Mouse (Mus musculus): ENCODE results near the gene Rap1gds1. TPM values are rescaled to one million over a fixed set of nuclear protein-coding genes. Genes with fewer than 3 reads are reported as not detected.

The Rap1gds1 gene
- polyA plus RNA-seq, 1 experiment from 2014 or later = 62.5 TPM

DNA sequence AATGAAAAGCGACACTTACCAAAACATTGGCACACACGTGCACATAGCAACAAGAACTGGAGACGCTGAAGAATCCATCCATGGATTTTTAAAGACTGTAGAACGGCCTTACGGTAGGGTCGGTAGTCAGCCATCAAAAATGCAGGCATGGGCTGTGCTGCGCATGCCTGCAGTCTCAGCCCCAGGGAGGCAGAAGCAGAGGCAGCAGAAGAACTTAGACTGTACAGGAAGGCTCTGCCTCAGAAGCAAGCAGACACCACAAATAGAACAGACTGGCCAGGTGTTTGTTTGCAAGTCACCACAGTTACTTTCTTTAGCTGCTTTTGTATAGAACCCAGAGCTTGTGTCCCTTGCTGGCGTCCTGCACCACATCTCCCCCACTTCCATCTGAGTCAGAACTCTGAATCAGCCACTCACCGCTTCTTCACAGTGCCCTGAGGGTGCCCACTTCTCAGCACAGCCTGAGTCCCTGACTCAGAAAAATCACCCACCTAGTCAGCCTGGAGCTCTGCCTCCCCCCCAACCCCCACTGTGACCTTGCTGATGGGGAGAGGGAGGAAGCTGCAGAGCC is 174.3 kb downstream of the Rap1gds1 start:
- Histone ChIP-seq H3K4me2 (ENCODE audit: low read depth, low read length) (no peak overlapping the region), H3K36me3 (ENCODE audit: control insufficient read depth, insufficient read depth, low read length) (peaks cover 32% of the 10 kb centered on the region), H3K4me1 (ENCODE audit: control insufficient read depth, insufficient read depth, low read length) (peaks cover 7% of the 10 kb centered on the region), H3K9me3 (ENCODE audit: control insufficient read depth, low read length) (peaks cover 3% of the 10 kb centered on the region; the same call in 1 of the 2 replicates), H3K9ac (ENCODE audit: low read depth, low read length) (no peak overlapping the region), H3K27me3 (replicated peaks; ENCODE audit: control insufficient read depth, insufficient read depth, low read length) (no peaks in the 10 kb centered on the region), H3K27ac (replicated peaks; ENCODE audit: low read depth, low read length) (no peak overlapping the region), H3K4me3 (ENCODE audit: low read depth, low read length) (no peak overlapping the region)
- DNase-seq (ENCODE audit: low spot score) = no peak
- WGBS = 80% methylated on average over 9 of the region's 9 CpGs
- no peak for ATAC-seq (ENCODE audit: low read depth)

DNA sequence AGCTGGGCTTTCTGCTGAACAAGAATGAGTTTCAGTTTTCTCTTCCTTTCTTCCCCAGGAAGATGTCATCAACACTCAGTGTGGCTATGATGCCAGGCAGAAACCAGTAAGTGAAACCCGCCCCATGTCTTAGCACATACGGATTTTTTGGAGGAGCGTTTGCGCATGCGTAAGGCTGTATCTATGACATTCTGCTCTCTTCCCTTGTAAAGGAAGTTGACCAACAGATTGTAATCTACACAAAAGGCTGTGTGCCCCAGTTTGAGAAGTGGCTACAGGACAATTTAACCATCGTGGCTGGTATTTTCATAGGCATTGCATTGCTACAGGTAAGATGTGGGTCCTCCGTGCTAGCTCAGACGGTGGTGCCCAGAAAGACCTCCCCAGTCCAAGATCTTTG is 176.9 kb downstream of the Rap1gds1 start:
- WGBS = 96% methylated on average over 8 of the region's 8 CpGs
- no peak overlapping the region for H3K4me3 ChIP-seq (ENCODE audit: low read depth, low read length)
- H3K27me3 ChIP-seq (replicated peaks; ENCODE audit: control insufficient read depth, insufficient read depth, low read length) = no peaks in the 10 kb centered on the region
- no peak overlapping the region for H3K9ac ChIP-seq (ENCODE audit: low read depth, low read length)
- H3K4me1 ChIP-seq (ENCODE audit: control insufficient read depth, insufficient read depth, low read length) = no peaks in the 10 kb centered on the region
- no peak for DNase-seq (ENCODE audit: low spot score)
- H3K9me3 ChIP-seq (ENCODE audit: control insufficient read depth, low read length) = peaks cover 3% of the 10 kb centered on the region; the same call in 1 of the 2 replicates
- ATAC-seq (ENCODE audit: low read depth) = no peak
- H3K27ac ChIP-seq (replicated peaks; ENCODE audit: low read depth, low read length) = no peak overlapping the region
- H3K4me2 ChIP-seq (ENCODE audit: low read depth, low read length) = no peak overlapping the region
- H3K36me3 ChIP-seq (ENCODE audit: control insufficient read depth, insufficient read depth, low read length) = peaks cover 32% of the 10 kb centered on the region

DNA sequence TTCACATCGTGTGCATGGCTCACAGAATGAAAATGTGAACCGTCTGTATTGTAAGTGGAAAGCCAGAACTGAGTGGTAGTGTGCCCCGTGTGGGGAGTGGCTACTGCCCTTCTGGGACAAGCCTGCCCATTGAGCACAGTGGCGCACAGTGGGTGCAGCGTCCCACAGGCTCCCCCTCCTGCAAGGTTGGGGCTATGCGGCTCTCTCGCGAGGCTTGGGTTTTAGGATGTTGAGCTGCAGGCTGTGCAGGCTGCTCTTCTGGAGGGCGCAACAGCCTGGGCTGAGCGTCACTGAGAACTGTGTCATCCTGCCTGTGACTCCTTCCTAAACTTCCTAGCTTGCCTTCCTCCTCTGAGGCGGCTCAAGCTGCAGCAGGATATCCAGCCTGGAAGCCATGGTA is 177.5 kb downstream of the Rap1gds1 start:
- H3K36me3 ChIP-seq (ENCODE audit: control insufficient read depth, insufficient read depth, low read length) = peaks cover 27% of the 10 kb centered on the region
- WGBS = 85% methylated on average over 11 of the region's 11 CpGs
- H3K27ac ChIP-seq (replicated peaks; ENCODE audit: low read depth, low read length) = no peak overlapping the region
- no peak for ATAC-seq (ENCODE audit: low read depth)
- H3K4me1 ChIP-seq (ENCODE audit: control insufficient read depth, insufficient read depth, low read length) = no peaks in the 10 kb centered on the region
- no peaks in the 10 kb centered on the region for H3K27me3 ChIP-seq (replicated peaks; ENCODE audit: control insufficient read depth, insufficient read depth, low read length)
- H3K9ac ChIP-seq (ENCODE audit: low read depth, low read length) = no peak overlapping the region
- peaks cover 3% of the 10 kb centered on the region; the same call in 1 of the 2 replicates for H3K9me3 ChIP-seq (ENCODE audit: control insufficient read depth, low read length)
- no peak for DNase-seq (ENCODE audit: low spot score)
- H3K4me2 ChIP-seq (ENCODE audit: low read depth, low read length) = no peak overlapping the region
- no peak overlapping the region for H3K4me3 ChIP-seq (ENCODE audit: low read depth, low read length)

DNA sequence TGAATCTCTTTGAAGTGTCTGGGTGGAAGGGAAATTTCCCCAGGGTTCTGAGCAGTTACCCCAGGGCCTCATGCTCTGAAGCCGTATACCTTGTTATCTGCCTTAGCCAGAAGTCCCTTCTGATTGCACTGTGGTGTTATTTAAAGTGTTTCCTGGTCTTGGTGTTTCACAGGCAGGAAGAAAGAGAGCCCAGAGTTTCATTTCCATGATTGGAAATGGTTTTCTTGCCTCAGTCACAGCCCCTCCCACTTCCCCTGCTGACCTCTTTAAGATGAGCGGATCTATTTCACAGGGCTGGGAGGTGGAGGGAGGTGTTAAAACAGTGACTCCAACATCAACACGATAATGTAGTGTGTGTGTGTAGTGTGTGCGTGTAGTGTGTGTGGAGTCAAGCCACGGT is 181.5 kb downstream of the Rap1gds1 start:
- Histone ChIP-seq H3K36me3 (ENCODE audit: control insufficient read depth, insufficient read depth, low read length) (peaks cover 14% of the 10 kb centered on the region), H3K9ac (ENCODE audit: low read depth, low read length) (no peak overlapping the region), H3K4me2 (ENCODE audit: low read depth, low read length) (no peak overlapping the region), H3K27ac (replicated peaks; ENCODE audit: low read depth, low read length) (no peak overlapping the region; the same call in 1 of the 2 replicates), H3K27me3 (replicated peaks; ENCODE audit: control insufficient read depth, insufficient read depth, low read length) (no peaks in the 10 kb centered on the region), H3K9me3 (ENCODE audit: control insufficient read depth, low read length) (no peaks in the 10 kb centered on the region), H3K4me1 (ENCODE audit: control insufficient read depth, insufficient read depth, low read length) (peaks cover 10% of the 10 kb centered on the region; the same call in 1 of the 2 replicates), H3K4me3 (ENCODE audit: low read depth, low read length) (no peak overlapping the region)
- 54% methylated on average over 5 of the region's 5 CpGs for WGBS
- DNase-seq (ENCODE audit: low spot score) = no peak
- peak; percentile 30; the same call in 1 of the 2 replicates for ATAC-seq (ENCODE audit: low read depth)

DNA sequence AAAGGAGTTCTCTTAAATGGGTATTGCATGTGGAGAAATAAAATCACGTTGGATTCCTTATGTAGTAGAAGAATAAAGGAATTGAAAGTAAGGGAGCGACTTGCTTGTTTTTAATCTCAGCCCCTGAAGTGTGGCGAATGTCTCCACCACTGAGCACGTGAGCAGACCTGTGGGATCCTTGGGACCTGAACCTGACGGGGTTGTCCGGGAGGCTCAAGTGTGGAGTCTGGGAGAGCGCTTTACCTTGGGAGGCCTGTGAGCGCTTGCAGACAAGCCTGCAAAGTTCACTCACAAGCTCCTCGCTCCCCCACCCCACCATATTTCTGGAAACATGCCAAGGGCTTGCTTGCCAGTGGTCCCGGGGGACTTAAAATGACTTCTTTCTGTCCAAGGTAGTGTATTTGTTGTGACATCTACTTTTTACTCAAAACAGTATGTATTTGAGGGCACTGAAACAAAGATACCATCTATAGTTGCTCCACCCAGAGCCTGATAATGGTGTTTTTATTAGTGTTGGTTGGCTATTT is 185.2 kb downstream of the Rap1gds1 start:
- DNase-seq (ENCODE audit: low spot score) = peak; percentile 38
- Histone ChIP-seq H3K9me3 (ENCODE audit: control insufficient read depth, low read length) (no peaks in the 10 kb centered on the region), H3K9ac (ENCODE audit: low read depth, low read length) (no peak overlapping the region), H3K4me2 (ENCODE audit: low read depth, low read length) (no peak overlapping the region), H3K4me3 (ENCODE audit: low read depth, low read length) (no peak overlapping the region), H3K4me1 (ENCODE audit: control insufficient read depth, insufficient read depth, low read length) (peaks cover 10% of the 10 kb centered on the region; the same call in 1 of the 2 replicates), H3K27ac (replicated peaks; ENCODE audit: low read depth, low read length) (no peak overlapping the region), H3K36me3 (ENCODE audit: control insufficient read depth, insufficient read depth, low read length) (no peaks in the 10 kb centered on the region; the same call in 1 of the 2 replicates), H3K27me3 (replicated peaks; ENCODE audit: control insufficient read depth, insufficient read depth, low read length) (no peaks in the 10 kb centered on the region)
- 52% methylated on average over 10 of the region's 10 CpGs for WGBS
- no peak for ATAC-seq (ENCODE audit: low read depth)

DNA sequence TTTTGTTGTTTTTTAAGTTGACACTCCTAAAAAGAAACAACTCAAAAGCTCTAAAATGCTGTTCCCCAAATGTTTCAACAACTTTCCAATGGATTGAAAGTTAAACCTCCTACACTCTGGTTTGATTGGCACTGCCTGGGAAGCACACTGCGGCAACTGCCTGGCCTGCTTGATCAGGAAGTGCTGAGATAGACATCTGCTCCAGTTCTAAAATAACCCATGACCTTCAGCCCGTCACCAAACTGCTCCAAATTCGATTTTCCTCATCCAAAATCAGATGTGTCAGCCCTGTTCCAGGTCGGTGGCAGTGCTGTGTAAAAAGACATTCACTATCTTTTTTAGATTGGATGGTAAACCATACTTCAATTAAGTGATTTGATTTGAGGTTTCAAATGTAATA is 185.8 kb downstream of the Rap1gds1 start:
- no peak overlapping the region for H3K9ac ChIP-seq (ENCODE audit: low read depth, low read length)
- H3K27ac ChIP-seq (replicated peaks; ENCODE audit: low read depth, low read length) = no peak overlapping the region
- H3K4me1 ChIP-seq (ENCODE audit: control insufficient read depth, insufficient read depth, low read length) = peaks cover 10% of the 10 kb centered on the region; the same call in 1 of the 2 replicates
- H3K9me3 ChIP-seq (ENCODE audit: control insufficient read depth, low read length) = no peaks in the 10 kb centered on the region
- no peak for DNase-seq (ENCODE audit: low spot score)
- ATAC-seq (ENCODE audit: low read depth) = no peak
- 34% methylated on average over 4 of the region's 4 CpGs for WGBS
- H3K36me3 ChIP-seq (ENCODE audit: control insufficient read depth, insufficient read depth, low read length) = no peaks in the 10 kb centered on the region; the same call in 1 of the 2 replicates
- no peak overlapping the region for H3K4me3 ChIP-seq (ENCODE audit: low read depth, low read length)
- no peaks in the 10 kb centered on the region for H3K27me3 ChIP-seq (replicated peaks; ENCODE audit: control insufficient read depth, insufficient read depth, low read length)
- H3K4me2 ChIP-seq (ENCODE audit: low read depth, low read length) = peak overlapping the region; percentile 23; the same call in 1 of the 2 replicates

DNA sequence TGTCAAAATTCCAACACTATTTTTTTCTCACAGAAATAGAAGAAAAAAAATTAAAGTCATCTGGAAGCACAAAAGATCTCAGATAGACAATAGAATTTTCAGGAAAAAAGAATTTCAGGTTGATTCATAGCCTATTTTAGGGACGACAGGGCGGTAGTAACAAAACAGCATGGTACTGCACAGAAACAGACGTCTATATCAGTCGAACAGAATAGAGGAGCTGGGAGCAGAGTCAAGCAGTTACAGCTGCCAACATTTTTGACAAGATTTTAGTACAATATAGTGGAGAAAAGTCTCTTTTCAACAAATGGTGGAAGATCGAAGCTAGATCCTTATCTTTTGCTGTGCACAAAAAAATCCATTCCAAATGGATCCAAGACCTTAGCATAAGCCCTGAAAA is 188.9 kb downstream of the Rap1gds1 start:
- Histone ChIP-seq H3K4me1 (ENCODE audit: control insufficient read depth, insufficient read depth, low read length) (peaks cover 10% of the 10 kb centered on the region; the same call in 1 of the 2 replicates), H3K4me3 (ENCODE audit: low read depth, low read length) (no peak overlapping the region), H3K27me3 (replicated peaks; ENCODE audit: control insufficient read depth, insufficient read depth, low read length) (no peaks in the 10 kb centered on the region), H3K27ac (replicated peaks; ENCODE audit: low read depth, low read length) (no peak overlapping the region), H3K4me2 (ENCODE audit: low read depth, low read length) (no peak overlapping the region), H3K9me3 (ENCODE audit: control insufficient read depth, low read length) (no peaks in the 10 kb centered on the region), H3K9ac (ENCODE audit: low read depth, low read length) (no peak overlapping the region), H3K36me3 (ENCODE audit: control insufficient read depth, insufficient read depth, low read length) (no peaks in the 10 kb centered on the region; the same call in 1 of the 2 replicates)
- DNase-seq (ENCODE audit: low spot score) (no peak), ATAC-seq (ENCODE audit: low read depth) (no peak)
- 87% methylated on average over 5 of the region's 5 CpGs for WGBS

DNA sequence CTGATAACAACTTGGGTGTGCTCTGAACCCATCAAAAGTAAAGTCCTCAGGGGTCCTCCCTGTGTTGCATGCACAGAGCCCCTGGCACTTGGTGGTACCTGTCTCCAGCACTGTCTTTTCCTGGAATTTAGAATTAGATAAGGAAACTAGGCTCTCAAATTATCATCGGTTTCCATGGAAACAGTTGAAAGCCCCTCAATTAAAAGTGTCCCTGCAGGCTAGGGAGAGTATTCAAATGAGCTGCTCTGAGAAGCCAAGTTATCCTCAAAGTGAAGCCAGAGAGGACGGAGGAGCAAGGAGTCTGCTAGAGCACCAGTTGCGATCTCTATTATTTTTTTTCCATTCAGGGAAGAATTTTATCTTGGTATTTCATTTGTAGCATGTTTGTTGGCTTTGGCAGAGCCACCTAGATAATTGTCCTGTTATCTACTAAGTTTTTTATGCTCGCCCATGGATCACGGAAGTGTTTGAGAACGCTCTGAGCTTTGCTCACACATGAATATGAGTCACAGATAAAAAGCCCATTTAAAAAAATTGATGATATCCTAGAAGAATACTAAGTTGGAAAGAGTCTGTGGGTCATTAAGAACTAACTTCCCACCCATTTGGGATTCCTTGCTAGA is 193.2 kb downstream of the Rap1gds1 start:
- H3K36me3 ChIP-seq (ENCODE audit: control insufficient read depth, insufficient read depth, low read length) = no peaks in the 10 kb centered on the region; the same call in 1 of the 2 replicates
- 78% methylated on average over 6 of the region's 6 CpGs for WGBS
- no peak overlapping the region for H3K4me3 ChIP-seq (ENCODE audit: low read depth, low read length)

More for the DNA sequence above, 193.2 kb downstream of the Rap1gds1 start:
- H3K27ac ChIP-seq (replicated peaks; ENCODE audit: low read depth, low read length) = no peak overlapping the region
- no peaks in the 10 kb centered on the region for H3K27me3 ChIP-seq (replicated peaks; ENCODE audit: control insufficient read depth, insufficient read depth, low read length)
- no peaks in the 10 kb centered on the region for H3K9me3 ChIP-seq (ENCODE audit: control insufficient read depth, low read length)
- H3K9ac ChIP-seq (ENCODE audit: low read depth, low read length) = no peak overlapping the region
- ATAC-seq (ENCODE audit: low read depth) (no peak), DNase-seq (ENCODE audit: low spot score) (no peak)
- H3K4me1 ChIP-seq (ENCODE audit: control insufficient read depth, insufficient read depth, low read length) = 0 out of 2 replicates have a peak, but pooled peaks cover 6% of the 10 kb centered on the region
- H3K4me2 ChIP-seq (ENCODE audit: low read depth, low read length) = no peak overlapping the region
